Mouse (Mus musculus) adrenal gland, postnatal 10 days (tissue): ENCODE measurements around the gene Ypel4. TPM values are rescaled to one million over a fixed set of nuclear protein-coding genes. Genes with fewer than 3 reads are reported as not detected.

ENCODE experiments used
- DNase-seq: peaks from one replicate; pipeline ENCODE4 v3.0.0; 2021; ENCODE audit warnings: mixed read lengths
- microRNA-seq: library from miRNA; unstranded; fragments of <30 nt; microRNA quantifications from one replicate; pipeline ENCODE4 v1.2.0, GENCODE M21; 2021
- total RNA-seq, 2 experiments: library from RNA; stranded (reverse); gene quantifications; 2 replicates each; pipeline ENCODE4 v1.2.3; 2021

Ypel4 gene
- total RNA-seq, 2 experiments from 2014 or later = 4.2 to 7.9 TPM

DNA sequence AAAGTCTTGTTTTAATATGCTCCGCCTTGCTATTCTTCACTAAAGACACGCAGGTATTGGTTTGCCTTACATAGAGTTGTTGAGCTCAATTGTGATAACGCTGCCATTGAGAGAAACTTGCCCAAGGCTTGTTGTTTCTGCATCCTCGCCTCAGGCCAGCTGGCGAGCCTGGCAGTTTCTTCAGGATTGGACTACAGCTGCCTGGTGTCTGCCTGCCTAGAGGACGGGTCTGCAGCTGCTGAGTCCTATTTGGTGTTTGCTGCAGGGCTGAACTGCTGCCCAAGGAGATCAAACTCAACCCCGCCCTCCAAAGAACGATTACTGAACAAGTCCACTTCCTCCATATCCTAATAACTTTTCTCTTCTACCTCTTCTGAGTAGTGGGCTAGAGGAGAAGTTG, 26.9 kb downstream of the Ypel4 start:
- DNase-seq = no peak

DNA sequence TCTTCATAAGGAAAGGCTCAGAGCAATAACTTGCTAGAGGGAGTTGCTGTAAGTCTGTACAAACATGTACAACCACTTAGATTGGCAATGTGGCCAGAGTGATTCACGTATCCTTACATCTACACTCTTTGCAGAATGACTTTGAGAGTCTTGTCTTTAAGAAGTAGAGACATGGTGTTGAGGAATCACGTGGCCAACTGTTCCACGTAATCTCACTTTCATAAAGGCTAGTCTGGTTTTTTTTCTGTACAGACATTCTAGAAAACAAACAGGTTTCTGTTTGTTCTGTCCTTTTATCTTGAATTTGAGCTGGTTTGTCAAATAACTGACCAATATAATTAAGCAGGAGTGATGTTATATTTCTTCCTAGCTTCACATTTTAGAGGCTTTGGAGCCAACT, 27.5 kb downstream of the Ypel4 start:
- no peak for DNase-seq

DNA sequence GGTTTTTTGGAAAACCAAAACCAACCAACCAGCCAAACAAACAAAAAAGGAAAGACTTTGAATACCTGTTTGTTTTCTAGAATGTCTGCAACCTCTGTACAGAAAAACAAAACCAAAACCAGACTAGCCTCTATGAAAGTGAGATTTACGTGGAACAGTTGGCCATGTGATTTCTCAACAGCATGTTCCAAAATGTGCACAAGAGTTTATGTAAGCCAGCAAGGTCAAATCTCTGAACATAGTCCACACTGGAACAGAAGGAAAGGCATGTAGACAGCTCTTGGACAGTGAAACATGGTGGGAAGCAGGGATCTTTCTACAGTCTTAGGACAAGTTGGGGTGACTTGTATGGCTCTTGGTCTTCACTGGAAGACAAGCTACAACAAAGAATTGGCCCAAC, 28.0 kb downstream of the Ypel4 start:
- peak; percentile 18 for DNase-seq

DNA sequence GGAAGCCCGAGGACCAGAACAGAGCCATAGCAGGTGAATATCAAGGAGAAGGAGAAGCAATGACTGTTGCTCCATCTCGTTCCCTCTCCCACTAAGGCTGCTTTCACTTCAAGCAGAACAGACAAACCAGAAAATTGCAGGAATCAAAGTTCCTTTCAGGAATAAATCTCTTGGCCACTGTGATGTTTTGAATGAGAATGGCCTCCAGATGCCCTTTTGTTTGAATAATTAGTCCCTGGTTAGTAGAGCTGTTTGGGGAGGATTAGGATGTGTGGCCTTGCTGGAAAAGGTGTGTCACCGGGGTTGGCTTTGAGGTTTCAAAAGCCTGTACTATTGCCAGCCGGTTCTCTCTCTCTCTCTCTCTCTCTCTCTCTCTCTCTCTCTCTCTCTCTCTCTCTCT, 28.4 kb downstream of the Ypel4 start:
- DNase-seq = no peak

DNA sequence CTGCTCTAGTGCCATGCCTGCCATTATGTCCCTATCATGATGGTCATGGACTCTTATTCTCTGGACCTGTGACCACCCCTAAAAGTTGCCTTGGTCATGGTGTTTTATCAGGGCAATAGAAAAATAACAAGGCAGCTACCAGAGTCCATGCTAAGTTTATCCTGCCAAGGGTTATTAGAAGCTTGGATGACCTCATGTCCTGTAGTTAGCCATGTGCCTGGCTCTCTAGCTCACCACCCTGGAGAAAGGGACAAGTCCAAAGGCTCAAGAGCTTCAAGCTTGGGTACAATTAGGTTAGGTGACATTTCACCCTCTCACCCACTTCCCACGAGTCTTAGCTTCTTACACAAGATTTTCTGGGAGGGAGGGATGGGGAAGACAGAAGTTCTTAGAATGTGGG, 29.0 kb downstream of the Ypel4 start:
- no peak for DNase-seq

DNA sequence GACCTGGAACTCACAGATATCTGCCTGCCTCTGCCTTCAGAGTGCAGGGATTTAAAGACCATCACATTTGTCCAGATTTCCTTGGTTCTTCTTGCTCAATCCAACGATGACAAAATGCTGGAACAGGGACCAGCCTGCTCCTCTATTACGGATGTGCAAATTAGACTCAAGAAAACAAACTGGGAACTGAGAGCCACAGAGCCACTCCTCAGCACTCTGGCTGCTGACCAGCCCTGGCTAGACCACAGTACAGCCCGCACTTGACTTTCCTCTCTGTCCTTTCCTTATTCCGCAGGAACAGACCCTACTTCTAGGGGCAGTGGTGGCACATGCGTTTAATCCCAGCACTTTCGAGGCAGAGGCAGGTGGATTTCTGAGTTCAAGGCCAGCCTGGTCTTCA, 36.6 kb downstream of the Ypel4 start:
- peak; percentile 18 for DNase-seq

DNA sequence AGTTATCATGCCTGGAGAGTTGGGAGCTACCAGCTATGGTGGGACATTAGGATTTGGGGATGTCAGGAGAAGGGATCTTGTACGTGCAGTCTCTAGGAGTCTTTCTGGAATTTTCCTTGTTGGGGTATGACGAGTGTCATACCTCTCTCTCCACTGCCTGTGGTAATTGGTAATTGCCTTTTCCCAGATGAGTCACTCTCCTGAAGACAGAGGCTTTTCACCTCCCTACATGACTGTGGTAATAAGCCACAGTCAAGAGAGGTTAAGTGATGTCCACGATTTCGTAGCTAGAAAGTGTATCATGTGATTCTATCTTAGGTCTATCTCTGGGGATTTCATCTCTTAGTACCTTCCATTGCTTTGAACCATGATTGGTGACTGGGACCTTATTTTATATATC, 38.6 kb downstream of the Ypel4 start:
- no peak for DNase-seq

DNA sequence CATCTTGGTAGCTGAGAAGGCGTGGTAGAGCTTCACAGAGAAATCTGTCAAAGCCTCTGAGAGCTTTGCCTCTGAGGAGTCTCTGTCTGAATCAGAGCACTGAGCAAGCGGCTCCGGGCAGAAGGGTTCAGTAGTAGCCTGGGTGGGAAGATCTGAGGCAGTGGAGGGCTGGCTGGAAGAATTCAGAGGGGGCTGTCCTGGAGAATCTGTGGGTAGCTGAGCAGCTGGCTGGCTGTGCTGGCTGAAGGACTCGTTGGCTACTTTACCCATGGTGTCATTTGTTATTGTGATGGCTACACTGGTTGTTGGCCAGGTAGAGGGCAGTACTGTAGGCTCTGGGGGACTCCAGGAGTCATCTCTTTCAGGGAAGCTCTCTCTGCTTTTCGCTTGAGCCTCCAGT, 39.3 kb downstream of the Ypel4 start:
- DNase-seq = no peak

DNA sequence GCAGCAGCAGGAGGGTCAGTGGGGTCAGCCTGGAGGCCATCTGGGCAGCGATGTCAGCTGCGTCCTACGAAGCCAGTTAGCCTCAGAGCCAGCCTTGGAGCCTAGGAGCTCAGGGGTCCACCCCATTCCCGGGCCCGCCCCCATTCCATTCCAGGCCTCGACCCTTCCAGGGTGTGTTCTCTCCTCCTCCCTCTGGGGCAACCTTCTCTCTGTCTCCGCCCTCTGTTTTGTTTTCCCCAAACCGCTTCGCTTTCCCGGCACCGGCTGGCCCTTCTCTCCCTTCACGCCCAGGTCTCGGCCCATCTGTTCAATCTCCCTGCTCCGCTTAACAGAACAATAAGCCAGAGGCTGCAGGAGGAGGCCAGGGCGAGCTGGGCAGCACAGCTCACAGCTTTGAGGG, 40.9 kb downstream of the Ypel4 start:
- DNase-seq = peak; percentile 51

DNA sequence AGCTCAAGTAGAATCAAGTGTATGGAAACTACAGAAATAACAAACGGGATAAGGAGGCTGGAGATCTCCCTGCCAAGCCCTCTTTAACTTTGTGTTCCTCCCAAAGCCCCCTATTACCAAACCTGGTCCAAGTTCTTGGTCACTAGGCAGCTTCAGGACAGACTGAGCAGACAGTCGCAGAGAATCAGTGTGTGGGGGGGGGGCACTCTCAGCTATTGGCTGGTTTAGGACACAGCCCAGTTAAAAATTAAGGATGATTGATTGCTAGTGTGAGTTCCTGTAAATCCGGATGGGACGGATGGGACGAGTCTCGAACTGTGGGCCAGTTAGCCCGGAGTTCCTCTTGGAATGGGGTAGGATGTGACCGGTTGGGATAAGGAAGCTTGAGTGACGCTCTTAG, 41.4 kb downstream of the Ypel4 start, which contains the start of gene Serping1:
Gene Serping1, minus strand, starts transcription at position 204 of the 400 bp plus-strand sequence.
- no peak for DNase-seq

DNA sequence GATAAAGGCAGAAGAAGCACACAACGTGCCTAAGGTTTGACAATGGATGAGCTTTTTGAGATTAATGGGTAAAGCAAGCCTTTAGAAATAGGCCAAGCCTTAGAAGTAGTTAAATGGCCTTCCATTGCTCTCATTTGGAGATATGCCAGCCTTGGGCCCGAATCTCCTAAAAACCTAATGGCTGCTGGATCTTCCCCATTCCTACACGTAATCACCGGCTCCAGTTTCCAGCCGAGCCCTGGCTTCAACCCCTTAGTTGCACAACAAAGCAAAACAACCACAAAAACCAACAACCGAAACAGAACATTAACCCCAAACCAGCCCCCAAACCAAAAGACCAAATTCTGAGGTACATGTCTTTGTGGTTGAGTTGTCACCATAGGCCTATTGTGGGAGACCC, 41.8 kb downstream of the Ypel4 start:
- DNase-seq = peak; percentile 16

DNA sequence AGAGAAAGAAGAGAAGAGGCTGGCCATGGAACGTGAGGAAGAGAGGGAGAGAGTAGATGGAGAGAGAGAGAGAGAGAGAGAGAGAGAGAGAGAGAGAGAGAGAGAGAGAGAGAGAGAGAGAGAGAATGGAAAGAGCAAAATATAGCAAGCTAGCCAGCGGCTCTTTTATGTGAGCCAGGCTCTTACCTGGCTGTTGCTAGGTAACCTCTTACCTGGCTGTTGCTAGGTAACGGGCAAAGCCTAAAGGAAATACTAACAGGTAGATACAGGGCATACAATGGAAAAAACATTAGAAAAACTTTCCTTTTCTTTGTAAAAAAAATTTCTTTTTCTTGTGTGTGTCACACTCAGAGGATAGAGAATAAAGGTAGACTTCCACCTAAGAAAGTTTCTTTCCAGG, 43.8 kb downstream of the Ypel4 start:
- no peak for DNase-seq

DNA sequence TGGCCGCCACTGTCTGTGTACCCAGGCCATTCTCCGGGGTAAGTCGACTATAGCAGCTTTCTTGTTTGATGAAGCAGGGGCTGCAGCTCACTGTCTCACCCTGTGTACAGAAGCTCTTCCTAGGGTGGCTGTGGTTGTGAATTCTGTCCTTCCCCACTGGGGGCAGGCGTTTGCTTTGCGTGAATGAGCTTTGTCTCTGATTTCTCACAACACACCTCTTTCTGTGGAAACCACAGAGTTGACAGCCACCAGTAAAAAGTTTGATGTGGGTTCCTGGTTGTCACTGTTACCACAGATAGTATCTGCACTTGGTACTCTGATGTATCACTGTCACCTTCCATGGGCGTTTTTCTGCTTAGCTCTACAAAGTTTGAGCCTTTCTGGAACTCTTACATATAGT, 45.4 kb downstream of the Ypel4 start:
- DNase-seq = no peak

DNA sequence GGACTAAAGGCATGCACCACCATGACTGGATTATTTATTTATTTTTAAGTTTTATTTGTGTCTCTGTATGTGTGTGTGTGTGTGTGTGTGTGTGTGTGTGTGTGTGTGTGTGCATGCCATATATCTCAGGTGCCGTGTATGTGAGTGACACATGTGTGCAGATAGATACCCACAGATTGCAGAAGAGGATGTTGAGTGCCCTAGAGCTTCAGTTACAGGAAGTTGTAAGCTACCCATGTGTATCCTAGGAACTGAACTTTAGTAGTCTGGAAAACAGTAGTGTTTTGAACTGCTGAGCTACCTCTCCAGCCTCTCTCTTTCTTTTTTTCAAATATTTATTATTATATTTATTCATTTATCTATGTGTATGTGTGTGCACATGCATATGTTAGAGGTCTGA, 49.5 kb downstream of the Ypel4 start:
- DNase-seq = no peak

DNA sequence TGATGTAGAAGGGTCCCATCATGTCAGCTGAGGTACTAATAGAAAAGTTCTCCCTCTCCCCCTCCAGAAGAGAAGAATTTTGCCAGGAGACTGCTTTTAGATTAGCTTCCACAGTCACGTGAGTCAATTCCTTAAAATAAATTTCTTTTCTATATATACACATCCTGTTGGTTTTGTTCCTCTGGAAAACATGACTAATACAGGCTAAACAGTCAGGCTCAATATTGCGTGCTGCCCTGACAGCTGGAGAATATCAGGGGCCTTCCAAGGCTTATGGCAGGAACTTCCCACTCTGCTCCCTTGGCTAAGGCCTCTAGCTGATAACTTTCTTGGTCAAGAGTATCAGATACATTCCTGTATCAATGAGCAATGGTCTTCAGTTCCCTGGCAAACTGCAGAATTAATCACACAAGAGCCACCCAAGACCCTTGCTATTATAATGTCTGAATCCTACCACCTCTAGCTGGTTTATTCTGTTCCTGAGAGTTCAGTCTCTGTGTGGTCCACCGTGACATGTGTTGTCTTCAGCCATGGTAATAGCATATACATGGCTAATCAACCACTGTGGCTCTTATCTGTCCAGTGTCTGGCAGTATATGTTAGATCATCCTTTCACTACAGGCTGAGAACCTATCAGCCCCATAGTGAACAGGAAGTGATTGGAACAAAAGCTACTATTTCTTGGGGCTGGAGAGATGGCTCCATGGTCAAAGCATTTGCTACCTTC, 50.1 kb downstream of the Ypel4 start:
- no peak for DNase-seq

Small RNA genes lying within 50 kb of the gene (microRNA-seq; reads per million reads assigned to microRNA genes)
- gene Mir130a = 7,289 reads per million, percentile 92 among the genes with 10 or more reads in this experiment

Other genes starting within 250 kb of the Ypel4 start
- 100 to 1,000 TPM; 112 to 126 TPM for gene Ctnnd1, start 83.3 kb upstream of the Ypel4 start, total RNA-seq
- gene Btbd18, start 75.0 kb upstream of the Ypel4 start, total RNA-seq = under 1 TPM in 1 of 2 experiments, not detected in 1; 0.15 TPM
- gene Selenoh, start 63.3 kb upstream of the Ypel4 start, total RNA-seq = 10 to 100 TPM; 55.4 to 67.6 TPM
- not detected for gene Gm28635, start 56.0 kb upstream of the Ypel4 start, total RNA-seq
- gene Med19, start 55.7 kb upstream of the Ypel4 start, total RNA-seq = 10 to 100 TPM; 18.3 to 19.5 TPM
- gene Tmx2, start 54.9 kb upstream of the Ypel4 start, total RNA-seq = 100 to 1,000 TPM in 1 of 2 experiments, 10 to 100 TPM in 1; 92.0 to 107 TPM
- gene Zdhhc5, start 18.9 kb upstream of the Ypel4 start, total RNA-seq = 10 to 100 TPM; 48.9 to 49.5 TPM
- 10 to 100 TPM; 15.5 to 15.9 TPM for gene Clp1, start 6.7 kb upstream of the Ypel4 start, total RNA-seq
- gene Gm19426, start 9.6 kb downstream of the Ypel4 start, total RNA-seq = 1 to 10 TPM; 3.1 to 7.9 TPM
- gene Serping1, start 41.4 kb downstream of the Ypel4 start, total RNA-seq = 100 to 1,000 TPM in 1 of 2 experiments, 10 to 100 TPM in 1; 79.2 to 110 TPM
- gene Ube2l6, start 64.8 kb downstream of the Ypel4 start, total RNA-seq = 10 to 100 TPM; 29.5 to 31.3 TPM
- 10 to 100 TPM in 1 of 2 experiments, 1 to 10 TPM in 1; 3.8 to 21.0 TPM for gene Smtnl1, start 88.6 kb downstream of the Ypel4 start, total RNA-seq
- gene Timm10, start 92.9 kb downstream of the Ypel4 start, total RNA-seq = 10 to 100 TPM; 66.0 to 69.7 TPM
- gene Slc43a1, start 104.8 kb downstream of the Ypel4 start, total RNA-seq = 1 to 10 TPM; 7.9 to 8.0 TPM
- 1 to 10 TPM; 1.3 to 2.1 TPM for gene Rtn4rl2, start 152.7 kb downstream of the Ypel4 start, total RNA-seq
- 10 to 100 TPM; 56.3 to 69.7 TPM for gene Slc43a3, start 202.5 kb downstream of the Ypel4 start, total RNA-seq
- 10 to 100 TPM in 1 of 2 experiments, 1 to 10 TPM in 1; 5.4 to 14.4 TPM for gene Prg2, start 246.4 kb downstream of the Ypel4 start, total RNA-seq